Mouse (Mus musculus): Measurements from ENCODE around the gene Eps8l3. TPM values are rescaled to one million over a fixed set of nuclear protein-coding genes. Genes with fewer than 3 reads are reported as not detected.

The Eps8l3 gene
- 1.5 TPM for polyA plus RNA-seq (2014; fragmentation: Illumina TruSeq; extraction: RNeasy Lipid Tissue Mini Kit (QIAGEN cat#74804); ENCODE audit: low read depth, low replicate concordance)

DNA sequence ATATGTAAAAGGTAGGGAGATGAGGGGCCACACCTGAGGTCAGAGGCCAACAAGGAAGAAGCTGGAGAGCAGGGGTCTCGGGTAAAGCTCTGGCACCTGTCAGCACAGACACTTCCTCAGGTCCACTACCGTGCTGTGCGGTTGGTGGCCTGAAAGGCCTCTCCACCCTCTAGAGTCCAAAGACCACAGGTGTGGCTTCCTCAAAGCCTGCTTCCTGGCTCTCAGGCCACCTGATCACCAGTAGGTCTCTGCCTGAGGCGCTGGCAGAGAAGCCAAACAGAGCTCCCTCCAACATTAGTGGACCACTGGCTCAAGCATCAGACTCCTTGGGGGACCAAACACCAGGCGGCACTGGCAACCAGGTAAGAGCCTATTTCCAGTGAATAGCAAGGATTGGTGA, at the start of gene Eps8l3:
Gene Eps8l3, plus strand, starts transcription at position 225 of the 400 bp plus-strand sequence.

DNA sequence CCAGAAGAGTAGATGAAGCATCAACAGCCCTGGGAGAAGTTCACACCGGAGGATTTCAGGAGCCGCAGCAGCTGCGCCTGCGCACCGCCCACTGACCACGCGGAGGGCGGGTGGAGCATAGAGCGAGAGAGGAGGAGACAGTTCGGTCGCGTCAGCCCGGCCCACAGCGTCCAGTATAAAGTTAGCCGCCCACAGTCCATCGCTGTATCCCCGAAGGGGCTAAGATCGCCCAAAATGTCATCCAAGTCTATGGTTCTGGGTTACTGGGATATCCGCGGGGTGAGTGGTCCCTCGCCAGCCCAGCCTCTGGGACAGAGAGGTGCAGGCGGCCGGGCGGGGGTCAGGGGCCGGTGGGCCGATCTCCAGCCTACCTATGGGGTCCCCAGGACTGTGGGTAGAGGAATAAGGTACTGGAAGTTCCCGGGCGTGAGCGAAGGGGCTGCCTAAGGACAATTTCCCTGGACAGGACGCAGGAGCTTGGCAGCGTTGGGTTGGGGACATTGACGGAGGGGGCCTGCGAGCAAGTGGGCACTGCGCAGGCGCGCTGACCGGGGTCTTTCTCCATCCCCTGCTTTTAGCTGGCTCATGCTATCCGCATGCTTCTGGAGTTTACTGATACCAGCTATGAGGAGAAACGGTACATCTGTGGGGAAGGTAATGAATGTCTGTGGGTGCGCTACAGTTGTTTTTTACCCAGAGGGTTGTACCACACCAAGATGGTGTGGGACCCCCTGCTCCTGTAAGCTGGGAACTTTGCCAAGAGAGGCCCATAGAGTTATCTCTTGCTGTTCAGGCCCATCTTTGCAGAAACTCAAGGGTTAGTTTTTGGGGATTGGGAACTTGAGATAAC, 18.9 kb downstream of the Eps8l3 start, which contains the start of gene Gstm5:
Gene Gstm5, plus strand, starts transcription at position 102 of the 850 bp plus-strand sequence.

DNA sequence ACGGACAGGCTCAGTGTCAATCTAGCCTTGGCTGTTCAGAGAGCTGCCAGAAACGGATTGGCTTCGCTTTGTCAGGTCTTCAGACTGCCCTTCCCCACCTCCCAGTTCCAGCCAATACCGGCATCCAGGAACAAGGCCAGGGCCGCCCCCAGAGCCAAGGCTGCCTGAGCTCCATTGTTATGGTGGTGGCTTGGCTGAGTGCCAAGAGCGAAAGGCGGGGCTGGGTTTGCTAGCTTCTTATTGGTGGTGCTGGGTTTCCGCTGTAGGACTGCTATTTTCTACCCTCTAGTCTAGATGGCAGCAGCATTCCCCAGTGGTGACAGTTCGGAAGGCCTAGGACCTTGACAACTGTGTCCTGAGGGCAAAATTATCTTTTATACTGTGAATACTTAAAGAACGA, 54.6 kb downstream of the Eps8l3 start, which contains the start of gene Gstm7:
Gene Gstm7, minus strand, starts transcription at position 148 of the 400 bp plus-strand sequence.

Other genes with a start within 250 kb of the Eps8l3 start
- not detected for gene Gm10961, start 245.9 kb upstream of the Eps8l3 start, polyA plus RNA-seq (2014; fragmentation: Illumina TruSeq; extraction: RNeasy Lipid Tissue Mini Kit (QIAGEN cat#74804); ENCODE audit: low read depth, low replicate concordance)
- 26.2 TPM for gene Strip1, start 245.5 kb upstream of the Eps8l3 start, polyA plus RNA-seq (2014; fragmentation: Illumina TruSeq; extraction: RNeasy Lipid Tissue Mini Kit (QIAGEN cat#74804); ENCODE audit: low read depth, low replicate concordance)
- gene Ahcyl1, start 180.7 kb upstream of the Eps8l3 start, polyA plus RNA-seq (2014; fragmentation: Illumina TruSeq; extraction: RNeasy Lipid Tissue Mini Kit (QIAGEN cat#74804); ENCODE audit: low read depth, low replicate concordance), result 110 TPM
- gene Csf1, start 116.8 kb upstream of the Eps8l3 start, polyA plus RNA-seq (2014; fragmentation: Illumina TruSeq; extraction: RNeasy Lipid Tissue Mini Kit (QIAGEN cat#74804); ENCODE audit: low read depth, low replicate concordance), result 27.0 TPM
- 317 TPM for gene Gstm5, start 18.6 kb downstream of the Eps8l3 start, polyA plus RNA-seq (2014; fragmentation: Illumina TruSeq; extraction: RNeasy Lipid Tissue Mini Kit (QIAGEN cat#74804); ENCODE audit: low read depth, low replicate concordance)
- 712 TPM for gene Gstm7, start 54.6 kb downstream of the Eps8l3 start, polyA plus RNA-seq (2014; fragmentation: Illumina TruSeq; extraction: RNeasy Lipid Tissue Mini Kit (QIAGEN cat#74804); ENCODE audit: low read depth, low replicate concordance)
- 226 TPM for gene Gstm6, start 66.5 kb downstream of the Eps8l3 start, polyA plus RNA-seq (2014; fragmentation: Illumina TruSeq; extraction: RNeasy Lipid Tissue Mini Kit (QIAGEN cat#74804); ENCODE audit: low read depth, low replicate concordance)
- gene Gstm3, start 92.1 kb downstream of the Eps8l3 start, polyA plus RNA-seq (2014; fragmentation: Illumina TruSeq; extraction: RNeasy Lipid Tissue Mini Kit (QIAGEN cat#74804); ENCODE audit: low read depth, low replicate concordance), result 0.32 TPM
- gene Gstm2, start 109.2 kb downstream of the Eps8l3 start, polyA plus RNA-seq (2014; fragmentation: Illumina TruSeq; extraction: RNeasy Lipid Tissue Mini Kit (QIAGEN cat#74804); ENCODE audit: low read depth, low replicate concordance), result 898 TPM
- gene Gstm1, start 140.7 kb downstream of the Eps8l3 start, polyA plus RNA-seq (2014; fragmentation: Illumina TruSeq; extraction: RNeasy Lipid Tissue Mini Kit (QIAGEN cat#74804); ENCODE audit: low read depth, low replicate concordance), result 759 TPM
- 42.1 TPM for gene Gstm4, start 167.7 kb downstream of the Eps8l3 start, polyA plus RNA-seq (2014; fragmentation: Illumina TruSeq; extraction: RNeasy Lipid Tissue Mini Kit (QIAGEN cat#74804); ENCODE audit: low read depth, low replicate concordance)
- 24.9 TPM for gene Ampd2, start 209.4 kb downstream of the Eps8l3 start, polyA plus RNA-seq (2014; fragmentation: Illumina TruSeq; extraction: RNeasy Lipid Tissue Mini Kit (QIAGEN cat#74804); ENCODE audit: low read depth, low replicate concordance)
- gene Gnat2, start 215.6 kb downstream of the Eps8l3 start, polyA plus RNA-seq (2014; fragmentation: Illumina TruSeq; extraction: RNeasy Lipid Tissue Mini Kit (QIAGEN cat#74804); ENCODE audit: low read depth, low replicate concordance), result 7.7 TPM

Data from adipose tissue, adult 10 weeks (tissue).